Mouse (Mus musculus): ENCODE data around the gene Fbp2. TPM values are rescaled to one million over a fixed set of nuclear protein-coding genes. Genes with fewer than 3 reads are reported as not detected.

Gene Fbp2
- 112 and 124 TPM in 2 replicates for polyA plus RNA-seq (2015; fragmentation: Nextera tagmentation; extraction: Ambion mirVana)

DNA sequence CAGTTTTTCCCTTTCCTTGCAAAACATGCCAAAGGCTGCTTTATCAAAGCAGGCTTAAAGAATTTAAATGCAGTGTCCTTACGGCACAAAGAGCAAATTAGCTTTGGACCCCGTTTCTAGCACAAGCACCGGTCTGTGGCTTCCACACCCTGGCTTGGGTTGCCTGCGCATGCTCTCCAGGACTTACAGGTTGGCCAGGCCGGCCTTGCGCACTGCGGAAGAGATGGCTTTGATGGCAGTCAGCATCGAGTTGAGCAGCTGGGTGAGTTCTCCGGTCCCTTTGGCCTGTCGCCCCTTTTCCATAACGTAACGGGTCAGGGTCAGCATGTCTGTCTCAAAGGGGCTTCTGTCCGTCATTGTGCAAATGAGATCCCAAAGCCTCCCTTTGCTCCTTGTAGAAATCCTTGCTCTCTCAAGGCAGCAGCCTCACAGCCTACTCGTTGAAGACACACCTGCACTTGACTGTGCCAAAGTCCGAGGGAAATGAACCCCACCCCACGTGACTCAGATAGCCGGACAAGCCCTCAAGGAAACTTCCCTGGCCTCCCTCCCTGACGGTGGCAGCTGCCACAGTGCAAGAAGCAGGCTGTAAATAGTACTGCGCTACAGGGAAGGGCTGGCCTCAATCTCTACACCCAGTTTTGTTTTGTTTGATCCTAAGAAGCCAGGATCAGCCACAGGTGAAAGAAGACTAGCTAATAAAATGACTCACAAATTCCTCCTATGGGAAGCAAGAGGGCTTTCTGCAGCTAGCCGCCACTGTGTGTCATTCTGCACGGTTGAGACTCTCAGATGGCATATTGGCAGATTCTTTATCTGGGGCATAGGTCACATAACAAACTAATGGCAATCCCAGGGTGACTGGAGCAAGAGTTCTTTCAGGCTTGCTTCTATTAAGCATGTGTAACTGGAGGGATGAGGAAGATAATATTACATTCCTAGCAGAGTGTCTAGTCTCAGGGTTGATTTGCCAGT, at the start of gene Fbp2:
TSS of gene Fbp2 (minus strand) at position 482 of the 975 bp plus-strand sequence.
- Histone ChIP-seq H3K27me3 (ENCODE audit: control insufficient read depth, insufficient read depth, low read length) (no peaks in the 10 kb centered on the region), H3K4me3 (replicated peaks; ENCODE audit: low read length) (peak within 1 kb of the TSS; percentile 21), H3K4me2 (ENCODE audit: low read depth, low read length) (peak within 1 kb of the TSS; percentile 2; the same call in 1 of the 2 replicates), H3K9me3 (replicated peaks; ENCODE audit: control insufficient read depth, low read length) (no peaks in the 10 kb centered on the region), H3K27ac (ENCODE audit: low read length) (peak within 1 kb of the TSS; percentile 75), H3K9ac (ENCODE audit: low read length) (peak within 1 kb of the TSS; percentile 47), H3K36me3 (ENCODE audit: control insufficient read depth, insufficient read depth, low read length) (no peaks in the 10 kb centered on the region), H3K4me1 (ENCODE audit: control insufficient read depth, insufficient read depth, low read length) (no peaks in the 10 kb centered on the region)
- 57% methylated on average over 21 of the region's 21 CpGs for WGBS
- ATAC-seq (ENCODE audit: insufficient read depth, low FRiP score) = peak; percentile 86

DNA sequence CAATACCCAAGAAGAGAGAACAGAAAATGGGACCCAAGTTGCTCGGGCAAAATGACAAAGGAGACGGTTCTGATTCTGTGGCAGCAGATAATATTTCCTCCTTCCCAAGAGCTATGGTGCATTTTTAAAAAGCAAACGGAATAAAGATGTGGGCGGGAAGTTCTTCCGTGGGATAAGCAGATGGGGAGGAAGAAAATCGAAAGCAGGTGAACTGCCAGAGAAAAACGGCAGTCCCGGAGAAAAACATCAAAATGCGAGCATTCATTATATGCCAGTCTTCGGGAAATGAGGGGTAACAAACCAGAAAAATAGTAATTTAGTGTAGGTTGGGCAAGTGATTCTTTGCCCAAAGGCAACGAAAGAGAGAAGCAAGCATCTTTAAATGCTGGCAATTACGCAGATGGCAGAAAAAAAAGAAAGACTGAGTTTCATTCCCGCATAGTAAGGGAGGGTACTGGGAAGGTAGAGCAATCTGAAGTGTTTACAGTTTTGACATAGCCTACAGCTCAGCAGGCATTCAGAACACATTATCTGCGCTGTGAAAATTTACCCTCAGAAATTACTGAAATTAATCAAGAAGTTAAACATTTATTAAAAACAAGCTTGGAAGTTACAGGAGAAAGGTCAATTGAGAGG, 49.4 kb upstream of the Fbp2 start:
- Histone ChIP-seq H3K4me2 (ENCODE audit: low read depth, low read length) (peak overlapping the region; percentile 7; the same call in 1 of the 2 replicates), H3K9me3 (replicated peaks; ENCODE audit: control insufficient read depth, low read length) (no peaks in the 10 kb centered on the region), H3K27me3 (ENCODE audit: control insufficient read depth, insufficient read depth, low read length) (no peaks in the 10 kb centered on the region), H3K36me3 (ENCODE audit: control insufficient read depth, insufficient read depth, low read length) (no peaks in the 10 kb centered on the region), H3K4me3 (replicated peaks; ENCODE audit: low read length) (no peak overlapping the region), H3K27ac (ENCODE audit: low read length) (peak overlapping the region; percentile 77; the same call in 1 of the 2 replicates), H3K9ac (ENCODE audit: low read length) (no peak overlapping the region), H3K4me1 (ENCODE audit: control insufficient read depth, insufficient read depth, low read length) (peaks cover 10% of the 10 kb centered on the region)
- ATAC-seq (ENCODE audit: insufficient read depth, low FRiP score) = peak; percentile 73
- 67% methylated on average over 14 of the region's 14 CpGs for WGBS

DNA sequence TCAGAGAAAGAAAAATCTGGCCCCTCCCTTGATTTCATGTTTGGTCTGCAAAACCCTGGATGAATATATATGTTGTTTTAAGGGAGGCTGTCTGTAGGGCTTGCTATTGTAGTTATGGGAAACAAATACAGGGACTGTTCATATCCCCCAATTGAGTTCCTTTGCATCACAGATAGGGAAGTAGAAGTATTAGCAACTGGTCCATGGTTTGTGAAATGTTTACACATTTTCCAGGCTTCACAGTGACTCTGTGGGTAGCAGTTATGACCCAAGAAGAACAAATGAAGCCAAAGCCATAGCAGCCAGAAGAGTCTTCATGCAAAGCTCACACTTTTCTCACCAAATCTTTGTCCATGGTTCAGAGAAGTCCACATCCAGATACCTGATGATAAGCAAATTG, 42.9 kb upstream of the Fbp2 start:
- H3K9me3 ChIP-seq (replicated peaks; ENCODE audit: control insufficient read depth, low read length) = no peaks in the 10 kb centered on the region
- no peak overlapping the region for H3K9ac ChIP-seq (ENCODE audit: low read length)
- ATAC-seq (ENCODE audit: insufficient read depth, low FRiP score) = no peak
- H3K4me2 ChIP-seq (ENCODE audit: low read depth, low read length) = no peak overlapping the region
- no peaks in the 10 kb centered on the region for H3K4me1 ChIP-seq (ENCODE audit: control insufficient read depth, insufficient read depth, low read length)
- H3K27ac ChIP-seq (ENCODE audit: low read length) = no peak overlapping the region
- no peaks in the 10 kb centered on the region for H3K36me3 ChIP-seq (ENCODE audit: control insufficient read depth, insufficient read depth, low read length)
- no peak overlapping the region for H3K4me3 ChIP-seq (replicated peaks; ENCODE audit: low read length)
- H3K27me3 ChIP-seq (ENCODE audit: control insufficient read depth, insufficient read depth, low read length) = no peaks in the 10 kb centered on the region

DNA sequence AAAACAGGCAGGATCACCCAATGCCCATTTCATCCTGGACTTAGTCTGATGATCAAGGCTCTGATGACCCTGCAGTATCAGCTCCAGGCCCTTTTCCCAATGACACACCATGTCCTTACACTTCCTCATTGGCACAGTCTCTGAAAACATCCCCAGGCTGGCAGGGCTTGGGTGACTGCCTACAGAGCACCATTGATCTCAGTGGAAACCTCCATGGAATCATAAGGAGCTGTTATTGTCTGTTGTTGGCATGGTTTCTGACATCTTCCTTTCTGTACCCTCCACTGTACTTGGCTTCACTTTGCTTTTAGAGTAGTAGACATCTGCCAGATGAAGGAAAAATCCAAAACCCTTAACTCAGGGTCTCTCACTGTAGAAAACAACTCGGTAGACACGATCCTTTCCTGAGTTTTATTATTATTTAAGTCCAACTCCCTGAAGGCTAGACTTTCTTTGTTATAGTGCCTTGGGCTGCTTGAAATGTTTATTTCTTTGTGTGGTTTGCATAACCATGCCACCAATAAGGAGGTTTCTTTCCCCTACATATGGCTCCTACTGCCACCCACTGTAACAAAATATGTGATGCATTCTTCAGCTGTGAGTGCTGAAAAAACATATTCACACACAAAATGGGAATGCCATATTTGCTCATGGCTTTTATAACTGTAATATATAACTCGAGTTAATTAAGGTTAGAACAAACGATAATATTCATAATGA, 39.9 kb upstream of the Fbp2 start:
- 86% methylated on average over 4 of the region's 4 CpGs for WGBS
- no peaks in the 10 kb centered on the region for H3K4me1 ChIP-seq (ENCODE audit: control insufficient read depth, insufficient read depth, low read length)
- H3K27ac ChIP-seq (ENCODE audit: low read length) = no peak overlapping the region
- no peaks in the 10 kb centered on the region for H3K27me3 ChIP-seq (ENCODE audit: control insufficient read depth, insufficient read depth, low read length)
- no peak overlapping the region for H3K4me3 ChIP-seq (replicated peaks; ENCODE audit: low read length)
- H3K9me3 ChIP-seq (replicated peaks; ENCODE audit: control insufficient read depth, low read length) = no peaks in the 10 kb centered on the region
- ATAC-seq (ENCODE audit: insufficient read depth, low FRiP score) = no peak
- H3K4me2 ChIP-seq (ENCODE audit: low read depth, low read length) = no peak overlapping the region
- H3K9ac ChIP-seq (ENCODE audit: low read length) = no peak overlapping the region
- no peaks in the 10 kb centered on the region for H3K36me3 ChIP-seq (ENCODE audit: control insufficient read depth, insufficient read depth, low read length)

DNA sequence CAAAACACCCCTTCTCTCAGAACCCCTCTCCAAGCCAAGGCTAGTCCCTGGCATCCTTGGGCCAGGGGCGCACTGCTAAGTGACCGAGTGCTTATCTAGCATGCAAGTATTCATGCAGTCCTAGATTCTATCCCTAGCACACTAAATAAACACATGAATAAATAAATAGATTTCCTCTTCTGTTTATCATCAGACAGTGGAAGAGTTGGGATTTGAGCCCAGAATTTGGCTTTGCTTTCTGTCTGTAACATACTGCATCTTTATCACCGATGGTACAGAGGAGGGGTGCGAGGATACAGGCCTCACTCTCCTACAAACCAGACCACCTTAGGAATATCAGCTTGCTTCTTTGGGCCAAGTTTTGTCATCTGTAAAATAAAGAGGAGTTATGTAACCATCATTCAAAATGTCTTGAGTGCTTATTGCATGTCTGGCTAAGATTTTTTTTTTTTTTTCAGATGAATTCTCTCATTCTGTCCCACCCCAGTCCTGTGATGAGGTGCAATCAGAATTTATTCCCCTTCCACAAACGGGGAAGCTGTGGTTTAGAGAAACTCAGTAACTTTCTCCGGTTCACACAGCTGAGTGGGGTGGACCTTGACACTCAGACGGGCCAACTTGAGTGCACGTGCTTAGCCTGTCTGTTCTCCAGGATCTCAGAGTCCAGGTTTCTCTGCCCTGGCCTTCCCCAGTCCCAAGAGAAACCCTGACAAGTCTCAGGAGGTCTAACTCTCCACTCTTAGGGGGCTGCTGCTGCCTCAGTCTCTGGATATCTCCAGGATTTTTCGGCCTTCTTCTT, 35.0 kb upstream of the Fbp2 start:
- no peak for ATAC-seq (ENCODE audit: insufficient read depth, low FRiP score)
- no peak overlapping the region; the same call in 1 of the 2 replicates for H3K27ac ChIP-seq (ENCODE audit: low read length)
- peaks cover 4% of the 10 kb centered on the region; the same call in 1 of the 2 replicates for H3K27me3 ChIP-seq (ENCODE audit: control insufficient read depth, insufficient read depth, low read length)
- WGBS = 67% methylated on average over 9 of the region's 9 CpGs
- H3K9ac ChIP-seq (ENCODE audit: low read length) = no peak overlapping the region
- H3K4me1 ChIP-seq (ENCODE audit: control insufficient read depth, insufficient read depth, low read length) = no peaks in the 10 kb centered on the region
- H3K9me3 ChIP-seq (replicated peaks; ENCODE audit: control insufficient read depth, low read length) = no peaks in the 10 kb centered on the region
- no peaks in the 10 kb centered on the region for H3K36me3 ChIP-seq (ENCODE audit: control insufficient read depth, insufficient read depth, low read length)
- H3K4me3 ChIP-seq (replicated peaks; ENCODE audit: low read length) = no peak overlapping the region
- H3K4me2 ChIP-seq (ENCODE audit: low read depth, low read length) = no peak overlapping the region

DNA sequence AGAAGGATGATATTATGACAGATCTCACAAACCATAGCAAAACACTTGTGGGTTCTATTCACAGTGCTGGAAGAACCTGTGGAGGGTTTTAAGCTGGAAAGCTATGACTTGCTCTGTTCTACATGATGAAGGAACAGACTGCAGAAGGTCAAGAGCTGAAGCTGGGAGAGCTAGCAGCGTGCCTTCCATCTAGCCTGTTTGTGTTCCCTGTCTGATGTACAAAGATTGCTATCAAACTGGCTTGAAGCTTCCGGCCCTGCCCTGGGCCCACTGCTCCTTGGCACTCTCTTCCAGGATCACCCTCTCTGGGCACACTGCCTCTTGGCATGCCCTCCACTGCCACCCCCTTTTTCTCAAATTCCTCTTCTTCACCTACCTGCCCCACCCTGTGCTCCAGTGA, 31.1 kb upstream of the Fbp2 start:
- H3K9me3 ChIP-seq (replicated peaks; ENCODE audit: control insufficient read depth, low read length) = no peaks in the 10 kb centered on the region
- no peak for ATAC-seq (ENCODE audit: insufficient read depth, low FRiP score)
- 0 out of 2 replicates have a peak, but pooled peaks cover 3% of the 10 kb centered on the region for H3K4me1 ChIP-seq (ENCODE audit: control insufficient read depth, insufficient read depth, low read length)
- peaks cover 16% of the 10 kb centered on the region for H3K27me3 ChIP-seq (ENCODE audit: control insufficient read depth, insufficient read depth, low read length)
- no peak overlapping the region for H3K4me3 ChIP-seq (replicated peaks; ENCODE audit: low read length)
- H3K27ac ChIP-seq (ENCODE audit: low read length) = no peak overlapping the region
- no peak overlapping the region for H3K9ac ChIP-seq (ENCODE audit: low read length)
- WGBS = 67% methylated on average over 2 of the region's 2 CpGs
- H3K4me2 ChIP-seq (ENCODE audit: low read depth, low read length) = no peak overlapping the region
- no peaks in the 10 kb centered on the region for H3K36me3 ChIP-seq (ENCODE audit: control insufficient read depth, insufficient read depth, low read length)

DNA sequence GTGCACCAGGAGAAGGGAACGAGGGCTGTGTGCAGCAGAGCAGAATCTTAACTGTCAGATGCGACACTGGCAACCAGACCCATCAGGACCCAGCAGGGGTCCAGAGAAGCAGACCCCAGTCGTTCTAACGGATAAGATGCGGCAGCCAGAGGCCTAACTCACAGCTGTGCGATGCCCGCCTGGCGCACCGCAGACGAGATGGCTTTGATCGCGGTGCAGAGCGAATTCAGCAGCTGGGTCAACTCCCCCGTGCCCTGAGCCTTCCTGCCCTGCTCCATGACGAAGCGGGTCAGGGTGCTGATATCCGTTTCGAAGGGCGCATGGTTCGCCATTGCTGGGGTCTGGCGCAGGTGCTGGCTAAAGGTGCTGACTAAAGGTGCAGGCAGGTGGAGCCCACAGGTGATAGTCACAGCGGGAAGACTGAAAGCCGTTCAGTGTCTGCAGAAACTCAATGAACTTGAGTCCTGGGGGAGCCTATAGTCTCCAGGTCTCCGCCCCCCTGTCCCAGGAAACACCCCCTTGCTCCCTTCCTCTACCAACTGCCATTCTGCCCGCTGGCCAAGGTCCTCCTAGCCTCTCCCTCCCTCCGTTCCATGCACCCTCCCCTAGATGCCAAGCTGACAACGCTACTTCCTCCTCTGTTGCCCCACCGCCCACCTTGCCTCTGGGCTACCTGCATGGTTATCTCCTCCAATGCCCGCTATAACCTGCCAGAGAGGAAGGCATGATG, 29.7 kb upstream of the Fbp2 start, which contains the start of gene Fbp1:
TSS of gene Fbp1 (minus strand) at position 571 of the 730 bp plus-strand sequence.
- Histone ChIP-seq H3K9ac (ENCODE audit: low read length) (peak within 1 kb of the TSS; percentile 47), H3K27me3 (ENCODE audit: control insufficient read depth, insufficient read depth, low read length) (peaks cover 16% of the 10 kb centered on the region), H3K27ac (ENCODE audit: low read length) (no peak within 1 kb of the TSS), H3K36me3 (ENCODE audit: control insufficient read depth, insufficient read depth, low read length) (no peaks in the 10 kb centered on the region), H3K4me2 (ENCODE audit: low read depth, low read length) (peak within 1 kb of the TSS; percentile 52), H3K4me1 (ENCODE audit: control insufficient read depth, insufficient read depth, low read length) (0 out of 2 replicates have a peak, but pooled peaks cover 3% of the 10 kb centered on the region), H3K9me3 (replicated peaks; ENCODE audit: control insufficient read depth, low read length) (no peaks in the 10 kb centered on the region), H3K4me3 (replicated peaks; ENCODE audit: low read length) (peak within 1 kb of the TSS; percentile 36)
- peak; percentile 61; the same call in 1 of the 2 replicates for ATAC-seq (ENCODE audit: insufficient read depth, low FRiP score)
- WGBS = 6% methylated on average over 29 of the region's 29 CpGs

DNA sequence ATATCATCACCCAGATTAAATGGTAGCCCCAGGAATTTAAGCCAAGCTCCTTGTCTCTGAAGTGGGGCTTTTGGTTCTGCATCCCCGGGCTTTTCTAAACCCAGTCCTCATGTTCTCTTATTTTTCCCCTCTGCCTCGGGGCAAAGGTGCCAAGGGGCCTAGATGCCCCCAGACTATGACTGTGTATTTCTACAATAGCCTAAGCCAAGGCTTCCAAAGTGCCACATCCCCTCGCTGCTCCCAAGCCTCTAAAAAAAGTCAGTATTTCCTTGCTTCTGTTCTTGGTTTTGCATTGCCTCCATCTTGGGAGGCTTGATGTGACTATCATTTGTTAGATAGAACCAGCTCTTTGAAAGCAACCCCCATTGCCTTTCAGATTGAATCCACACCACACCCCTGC, 26.3 kb upstream of the Fbp2 start:
- Histone ChIP-seq H3K4me2 (ENCODE audit: low read depth, low read length) (no peak overlapping the region), H3K27me3 (ENCODE audit: control insufficient read depth, insufficient read depth, low read length) (peaks cover 16% of the 10 kb centered on the region), H3K4me1 (ENCODE audit: control insufficient read depth, insufficient read depth, low read length) (0 out of 2 replicates have a peak, but pooled peaks cover 3% of the 10 kb centered on the region), H3K9me3 (replicated peaks; ENCODE audit: control insufficient read depth, low read length) (no peaks in the 10 kb centered on the region), H3K9ac (ENCODE audit: low read length) (no peak overlapping the region), H3K27ac (ENCODE audit: low read length) (no peak overlapping the region), H3K36me3 (ENCODE audit: control insufficient read depth, insufficient read depth, low read length) (no peaks in the 10 kb centered on the region), H3K4me3 (replicated peaks; ENCODE audit: low read length) (no peak overlapping the region)
- no peak for ATAC-seq (ENCODE audit: insufficient read depth, low FRiP score)
- 79% methylated on average over 3 of the region's 3 CpGs for WGBS
